Mouse (Mus musculus) embryonic fibroblast, embryonic 13.5 days (primary cell): Measurements from ENCODE around the gene Tomm70a.

Source experiments
- CTCF ChIP-seq: IDR thresholded peaks from 2 replicates; pipeline ENCODE4 v1.5.1; 2011; ENCODE audit warnings: mild to moderate bottlenecking, control low read depth, low read length, moderate library complexity, borderline replicate concordance; ENCODE audit not compliant: insufficient read depth
- POLR2A ChIP-seq: IDR thresholded peaks from 2 replicates; pipeline ENCODE4 v1.6.1; 2011; ENCODE audit warnings: low read depth, mild to moderate bottlenecking, control low read depth, low read length, moderate library complexity

- TF ChIP-seq POLR2A, result no peak
- TF ChIP-seq CTCF, result no peak
Measured at GRCm38 (mm10) chr16:57130752-57131400, 9.4 kb downstream of the Tomm70a start.
